Mouse (Mus musculus) ES-E14 (cell line): ENCODE results near the gene Sar1b.

Experiments used
- CHD2 ChIP-seq: IDR thresholded peaks from 2 replicates; pipeline ENCODE4 v1.6.1; 2014; ENCODE audit warnings: mild to moderate bottlenecking, low read depth, low read length, inconsistent platforms
- HCFC1 ChIP-seq: IDR thresholded peaks from 2 replicates; pipeline ENCODE4 v1.6.1; 2012; ENCODE audit warnings: low read length, inconsistent platforms, borderline replicate concordance; ENCODE audit not compliant: insufficient read depth
- ZC3H11A ChIP-seq: IDR thresholded peaks from 2 replicates; pipeline ENCODE4 v1.6.1; 2012; ENCODE audit warnings: low read depth, mild to moderate bottlenecking, inconsistent platforms, low read length, borderline replicate concordance
- ZNF384 ChIP-seq: IDR thresholded peaks from 2 replicates; pipeline ENCODE4 v1.6.1; 2012; ENCODE audit warnings: low read depth, low read length, inconsistent platforms

- no peak for TF ChIP-seq ZNF384
- no peak for TF ChIP-seq HCFC1
- TF ChIP-seq CHD2, result no peak
- TF ChIP-seq ZC3H11A, result no peak
Measured at GRCm38 (mm10) chr11:51796272-51796671, 32.8 kb downstream of the Sar1b start.
